Mouse (Mus musculus): ENCODE data around the gene Fam71e1.

The Fam71e1 gene

GRCm38 (mm10) chr7:44470696-44471612 is 25.4 kb upstream of the Fam71e1 start:
- ATAC-seq (ENCODE audit: low TSS enrichment), result no peak

GRCm38 (mm10) chr7:44471880-44472557 is 24.4 kb upstream of the Fam71e1 start:
- no peak for ATAC-seq (ENCODE audit: low TSS enrichment)

- ATAC-seq (ENCODE audit: low TSS enrichment), result no peak
Observed at GRCm38 (mm10) chr7:44472558-44472885, 23.9 kb upstream of the Fam71e1 start.

GRCm38 (mm10) chr7:44472961-44473646 is 23.3 kb upstream of the Fam71e1 start:
- ATAC-seq (ENCODE audit: low TSS enrichment), result no peak

- peak; percentile 68 for ATAC-seq (ENCODE audit: low TSS enrichment)
Observed at GRCm38 (mm10) chr7:44474419-44474818, 22.0 kb upstream of the Fam71e1 start.

GRCm38 (mm10) chr7:44475046-44475614 is 21.3 kb upstream of the Fam71e1 start:
- 0 out of 2 replicates have a peak, but pooled peaks have one; percentile 18 for ATAC-seq (ENCODE audit: low TSS enrichment)

GRCm38 (mm10) chr7:44482836-44483435 is 13.4 kb upstream of the Fam71e1 start:
- ATAC-seq (ENCODE audit: low TSS enrichment), result no peak

- no peak for ATAC-seq (ENCODE audit: low TSS enrichment)
Observed at GRCm38 (mm10) chr7:44484109-44484508, 12.3 kb upstream of the Fam71e1 start.

GRCm38 (mm10) chr7:44484841-44485571 is 11.4 kb upstream of the Fam71e1 start:
- peak; percentile 53; the same call in 1 of the 2 replicates for ATAC-seq (ENCODE audit: low TSS enrichment)

- no peak for ATAC-seq (ENCODE audit: low TSS enrichment)
Observed at GRCm38 (mm10) chr7:44485572-44486195, 10.7 kb upstream of the Fam71e1 start.

GRCm38 (mm10) chr7:44486927-44487575 is 9.3 kb upstream of the Fam71e1 start:
- ATAC-seq (ENCODE audit: low TSS enrichment), result peak; percentile 62

- ATAC-seq (ENCODE audit: low TSS enrichment), result no peak
Observed at GRCm38 (mm10) chr7:44487936-44488335, 8.4 kb upstream of the Fam71e1 start.

- ATAC-seq (ENCODE audit: low TSS enrichment), result no peak
Observed at GRCm38 (mm10) chr7:44488545-44488944, 7.8 kb upstream of the Fam71e1 start.

GRCm38 (mm10) chr7:44490281-44490680 is 6.1 kb upstream of the Fam71e1 start:
- no peak for ATAC-seq (ENCODE audit: low TSS enrichment)

- ATAC-seq (ENCODE audit: low TSS enrichment), result no peak
Observed at GRCm38 (mm10) chr7:44491391-44491790, 5.0 kb upstream of the Fam71e1 start.

GRCm38 (mm10) chr7:44492166-44492826 is 4.1 kb upstream of the Fam71e1 start:
- no peak for ATAC-seq (ENCODE audit: low TSS enrichment)

GRCm38 (mm10) chr7:44494681-44495080 is 1.7 kb upstream of the Fam71e1 start:
- ATAC-seq (ENCODE audit: low TSS enrichment), result no peak

- no peak for ATAC-seq (ENCODE audit: low TSS enrichment)
Observed at GRCm38 (mm10) chr7:44495086-44495485, 1.3 kb upstream of the Fam71e1 start.

- ATAC-seq (ENCODE audit: low TSS enrichment), result no peak
Observed at GRCm38 (mm10) chr7:44496771-44497109, 359 bp downstream of the Fam71e1 start.

Data from frontal cortex, adult (tissue).